Mouse (Mus musculus): ENCODE data around the gene Gpr137.
"Not testable (repeated sequence)": the region's sequence is repeated elsewhere in the genome, so short reads cannot be mapped to it uniquely, and the experiment has no call there.

Gene Gpr137

DNA sequence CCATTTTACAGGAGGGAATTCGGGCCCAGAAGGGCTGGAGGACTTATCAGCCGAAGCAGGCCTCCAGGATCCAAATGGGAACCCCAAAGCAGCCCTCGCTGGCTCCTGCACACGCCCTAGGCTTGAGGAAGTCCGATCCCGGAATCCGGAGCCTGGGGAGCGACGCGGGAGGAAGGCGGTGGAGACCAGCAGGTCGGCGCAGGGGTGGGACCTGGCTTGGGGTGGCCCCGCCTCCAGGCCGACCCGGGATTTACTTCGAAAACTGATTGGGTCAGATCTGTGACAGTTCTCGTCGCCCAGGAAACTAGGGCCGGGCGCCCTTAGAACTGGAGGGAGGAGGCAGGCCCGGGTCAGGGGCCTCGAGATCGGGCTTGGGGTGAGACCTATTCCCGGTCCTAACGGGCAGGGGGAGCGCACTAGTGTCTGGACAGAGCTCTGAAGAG, at the start of gene Gpr137:
TSS of gene Gpr137 (minus strand) at position 232 of the 443 bp plus-strand sequence.
- DNase-seq (ENCODE audit: low read depth, low spot score) = peak; percentile 84

DNA sequence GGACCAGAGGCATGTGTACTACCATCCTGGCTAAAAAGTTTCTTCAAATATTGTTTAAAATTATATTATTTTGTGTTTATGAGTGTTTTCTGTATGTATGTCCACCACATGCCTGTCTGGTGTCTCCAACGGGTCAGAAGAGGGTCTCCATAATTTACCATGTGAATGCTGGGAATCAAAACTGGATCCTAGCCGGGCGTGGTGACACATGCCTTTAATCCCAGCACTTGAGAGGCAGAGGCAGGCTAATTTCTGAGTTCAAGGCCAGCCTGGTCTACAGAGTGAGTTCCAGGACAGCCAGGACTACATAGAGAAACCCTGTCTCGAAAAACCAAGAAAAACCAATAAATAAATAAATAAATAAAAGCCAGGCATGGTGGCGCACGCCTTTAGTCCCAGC, 48.9 kb upstream of the Gpr137 start:
- not testable (repeated sequence) for DNase-seq (ENCODE audit: low read depth, low spot score)

GRCm38 (mm10) chr19:6990712-6991111, 48.4 kb upstream of the Gpr137 start:
- DNase-seq (ENCODE audit: low read depth, low spot score) = no peak

DNA sequence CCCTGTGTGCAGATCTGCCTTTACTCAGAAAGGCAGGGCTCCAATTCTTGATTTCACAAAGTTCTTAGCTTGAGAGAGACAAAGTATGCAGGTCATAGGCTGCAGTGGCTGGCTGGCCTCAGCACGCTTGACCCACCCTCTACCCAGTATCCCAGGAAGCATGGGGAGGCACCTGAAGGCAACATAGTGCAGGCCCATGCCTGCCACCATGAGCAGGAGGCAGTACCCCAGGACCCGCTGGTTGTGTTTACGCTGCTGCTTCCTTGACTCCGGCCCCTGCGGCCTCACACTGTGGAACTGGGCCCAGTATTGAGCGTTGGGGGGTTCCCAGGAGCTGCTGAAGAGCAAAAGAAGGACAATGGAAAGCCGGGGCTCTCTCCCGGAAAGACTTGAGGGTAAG, 47.0 kb upstream of the Gpr137 start:
- DNase-seq (ENCODE audit: low read depth, low spot score) = no peak

DNA sequence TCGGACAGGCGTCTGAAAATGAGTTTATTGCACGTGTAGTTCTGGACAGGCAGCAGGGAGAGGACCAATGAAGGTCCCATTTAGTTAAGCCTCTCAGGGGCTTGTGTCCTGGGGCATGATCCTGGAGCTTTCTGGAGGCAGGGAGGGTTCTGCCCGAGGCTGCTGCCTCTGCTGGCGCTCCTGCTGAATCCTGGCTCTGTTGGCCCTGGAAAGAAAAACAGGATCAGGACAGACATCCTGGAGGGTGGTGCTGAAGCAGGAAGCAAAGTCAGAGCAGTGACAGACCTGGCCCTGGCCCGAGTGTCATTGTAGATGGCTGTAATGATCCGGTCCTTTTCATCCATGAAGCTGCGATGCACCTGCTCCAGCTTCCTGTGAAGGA, 45.6 kb upstream of the Gpr137 start:
- DNase-seq (ENCODE audit: low read depth, low spot score) = no peak

GRCm38 (mm10) chr19:6987061-6987903, 45.0 kb upstream of the Gpr137 start, which contains the start of gene Vegfb:
Gene Vegfb (minus strand): TSS chr19:6987651.
- no peak for DNase-seq (ENCODE audit: low read depth, low spot score)

DNA sequence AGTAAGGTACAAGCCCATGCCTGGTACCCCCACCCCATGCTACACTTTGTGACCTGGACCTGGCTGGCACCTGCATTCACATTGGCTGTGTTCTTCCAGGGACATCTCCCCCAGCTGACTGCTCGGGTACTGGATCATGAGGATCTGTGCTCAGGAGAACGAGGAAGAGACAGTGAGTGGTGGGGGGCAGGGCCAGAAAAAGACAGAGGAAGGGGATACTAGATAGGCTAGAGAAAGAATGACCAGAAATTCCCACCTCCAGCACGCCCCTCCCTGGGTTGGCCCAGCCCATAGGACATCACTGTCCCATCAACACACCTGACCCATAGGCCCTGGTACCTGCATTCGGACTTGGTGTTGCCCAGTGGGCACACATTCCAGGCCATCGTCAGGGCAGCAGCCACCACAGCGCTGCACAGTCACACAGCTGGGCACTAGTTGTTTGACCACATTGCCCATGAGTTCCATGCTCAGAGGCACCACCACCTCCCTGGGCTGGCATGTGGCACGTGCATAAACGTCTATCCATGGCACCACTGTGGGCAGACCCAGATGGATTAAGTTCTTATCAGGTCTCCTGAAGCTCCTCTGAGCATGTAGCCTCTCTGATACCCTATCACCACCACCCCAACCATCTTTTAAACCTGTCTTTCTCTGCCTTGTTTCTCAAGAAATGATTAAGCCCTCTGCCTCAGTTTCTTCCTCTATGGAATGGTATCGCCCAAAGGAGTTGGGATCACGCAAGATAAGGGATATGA, 43.9 kb upstream of the Gpr137 start:
- DNase-seq (ENCODE audit: low read depth, low spot score) = no peak

- DNase-seq (ENCODE audit: low read depth, low spot score) = no peak
Measured at GRCm38 (mm10) chr19:6985300-6985699, 43.0 kb upstream of the Gpr137 start.

DNA sequence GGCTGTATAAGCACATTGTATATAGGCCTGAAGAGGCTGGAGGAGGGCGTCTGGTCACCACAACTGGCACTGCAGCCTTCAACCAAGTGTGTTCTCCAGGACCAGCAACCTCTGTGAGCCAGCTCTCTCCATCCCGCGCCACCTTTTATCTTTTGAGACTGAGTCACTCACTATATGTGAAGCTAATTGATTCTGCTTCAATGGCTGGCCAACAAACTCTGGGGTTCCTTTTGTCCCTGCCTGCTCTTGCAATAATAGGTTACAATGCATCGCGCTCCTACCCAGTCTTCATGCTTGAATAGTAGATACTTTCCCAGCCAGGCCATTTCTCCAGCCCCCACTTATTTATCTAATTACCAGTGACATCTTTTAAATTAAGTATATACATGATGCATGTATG, 41.3 kb upstream of the Gpr137 start:
- no peak for DNase-seq (ENCODE audit: low read depth, low spot score)

- no peak for DNase-seq (ENCODE audit: low read depth, low spot score)
Measured at GRCm38 (mm10) chr19:6981465-6981864, 39.2 kb upstream of the Gpr137 start.

DNA sequence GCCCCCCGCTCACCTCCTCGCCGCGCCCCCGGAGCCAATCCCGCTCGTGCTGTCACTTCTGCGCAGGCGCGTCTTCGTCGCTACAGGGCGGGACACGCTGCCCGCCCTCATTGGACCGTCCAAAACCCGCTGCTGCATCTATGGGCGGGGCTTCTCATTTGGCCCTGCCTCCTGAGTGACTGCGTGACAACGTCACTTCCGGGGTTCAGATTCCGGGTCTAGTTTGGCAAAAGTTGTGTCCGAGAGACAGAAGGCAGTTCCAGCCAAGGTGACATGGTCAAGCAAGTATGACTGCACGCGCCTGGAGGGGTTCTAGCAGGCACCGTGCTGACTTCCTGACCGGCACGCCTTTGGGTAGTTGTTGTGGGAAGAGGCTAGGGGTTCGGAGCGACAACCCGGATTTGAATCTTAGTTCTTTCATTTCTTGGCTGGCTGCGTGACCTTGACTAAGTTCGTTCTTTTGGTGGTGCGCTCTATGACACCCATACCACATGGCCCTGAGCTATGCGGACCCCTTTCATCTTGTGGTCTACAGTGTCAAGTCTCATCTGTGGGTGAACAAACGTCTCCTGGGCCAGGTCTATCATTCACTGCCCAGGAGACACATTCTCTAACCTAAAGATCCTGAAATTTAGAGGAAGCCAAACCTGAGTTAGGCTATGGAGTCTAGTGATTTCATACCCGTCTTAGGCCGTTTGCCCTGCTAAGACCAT, 38.3 kb upstream of the Gpr137 start, which contains the start of gene Fkbp2:
TSS of gene Fkbp2 (minus strand) at position 121 of the 713 bp plus-strand sequence.
- DNase-seq (ENCODE audit: low read depth, low spot score) = peak; percentile 95

- DNase-seq (ENCODE audit: low read depth, low spot score) = peak; percentile 97
Measured at GRCm38 (mm10) chr19:6979486-6980380, 37.5 kb upstream of the Gpr137 start.

DNA sequence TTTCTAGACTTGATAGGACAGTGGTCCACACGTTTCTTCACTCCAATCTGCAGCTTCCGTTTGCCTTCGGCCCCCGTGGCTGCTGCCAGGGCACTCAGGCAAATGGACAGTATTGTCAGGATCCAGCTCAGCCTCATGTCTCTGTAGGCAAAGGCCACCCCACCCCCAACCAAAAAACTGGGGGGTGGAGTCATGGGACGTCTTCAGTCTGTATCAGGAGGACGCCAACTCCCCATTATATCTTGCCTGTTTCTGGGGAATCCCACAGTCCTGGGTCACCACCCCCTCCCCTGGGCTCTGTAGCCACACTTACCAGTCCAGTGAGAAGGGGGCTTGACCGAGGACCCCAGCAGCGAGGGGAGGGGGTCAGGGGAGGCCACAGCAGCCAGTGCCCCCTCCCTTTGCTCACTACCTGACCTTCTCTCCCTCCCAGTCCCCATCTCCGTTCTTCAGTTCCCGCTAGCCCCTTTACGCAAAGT, 36.8 kb upstream of the Gpr137 start:
- DNase-seq (ENCODE audit: low read depth, low spot score) = no peak

DNA sequence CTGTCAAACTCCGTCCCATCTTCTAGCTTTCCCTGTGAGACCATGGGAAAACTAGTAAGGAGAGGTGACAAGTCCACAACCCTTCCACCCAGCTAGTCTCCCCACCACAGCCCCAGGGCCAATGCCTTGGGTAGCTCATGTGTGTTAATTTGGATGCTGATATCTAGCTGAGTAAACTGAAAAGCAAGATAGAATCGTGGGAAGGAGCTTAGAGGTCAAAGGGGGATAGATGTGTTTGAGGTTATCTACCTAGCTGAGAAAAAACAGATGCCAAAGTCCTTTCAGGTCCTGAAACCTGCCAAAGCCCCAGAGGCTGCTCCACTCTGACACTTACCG, 36.3 kb upstream of the Gpr137 start:
- no peak for DNase-seq (ENCODE audit: low read depth, low spot score)

DNA sequence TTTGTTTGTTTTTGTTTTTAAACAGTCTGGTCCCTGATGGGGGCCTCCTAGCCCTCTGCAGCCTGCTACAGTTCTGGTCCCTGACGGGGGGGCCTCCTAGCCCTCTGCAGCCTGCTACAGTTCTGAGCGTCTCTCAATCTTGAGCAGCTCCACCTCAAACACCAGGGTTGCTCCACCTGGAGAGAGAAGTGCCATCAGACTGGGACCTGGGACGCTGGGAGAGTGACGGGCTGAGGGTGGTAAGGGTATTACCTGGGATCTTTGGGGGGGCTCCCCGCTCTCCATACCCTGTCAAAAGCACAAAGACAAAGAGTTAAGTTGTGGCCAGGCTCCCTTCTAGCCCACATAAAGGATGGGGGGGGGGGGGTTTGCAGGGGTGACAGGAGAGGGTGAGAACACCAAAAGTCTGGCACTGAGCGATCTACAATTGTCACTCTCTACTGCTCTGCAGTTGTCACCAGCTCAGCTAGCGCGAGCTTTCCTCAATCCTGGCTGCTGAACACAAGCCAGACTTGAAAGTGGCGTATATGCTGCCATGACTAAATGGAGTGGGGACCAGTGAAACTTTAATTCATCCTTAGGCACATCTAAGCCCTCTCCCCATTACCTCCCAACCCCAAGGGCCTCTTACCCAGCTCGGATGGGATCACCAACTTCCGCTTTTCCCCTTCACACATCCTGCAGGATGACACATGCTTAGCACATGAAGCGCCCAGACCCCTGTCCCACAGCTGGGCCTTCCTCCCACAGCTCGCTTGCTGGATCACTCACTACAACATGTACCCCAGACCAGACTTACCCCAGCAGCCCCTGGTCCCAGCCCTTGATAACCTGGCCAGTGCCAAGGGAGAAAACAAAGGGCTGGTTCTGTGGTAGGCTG, 35.7 kb upstream of the Gpr137 start:
- DNase-seq (ENCODE audit: low read depth, low spot score) = no peak

GRCm38 (mm10) chr19:6975537-6976521, 33.5 kb upstream of the Gpr137 start, which contains the start of gene Plcb3:
Gene Plcb3 (minus strand): TSS chr19:6976470.
- DNase-seq (ENCODE audit: low read depth, low spot score) = no peak

- DNase-seq (ENCODE audit: low read depth, low spot score) = peak; percentile 70
Measured at GRCm38 (mm10) chr19:6974211-6975205, 32.2 kb upstream of the Gpr137 start, which contains the start of gene Ppp1r14b. Gene Ppp1r14b (plus strand): TSS chr19:6974968.
